Mouse (Mus musculus) kidney, adult 11 months (tissue): ENCODE results near the gene Hemk1.

Source experiments
- DNase-seq: peaks from one replicate; pipeline ENCODE4 v3.0.0; 2022

Gene Hemk1

DNA sequence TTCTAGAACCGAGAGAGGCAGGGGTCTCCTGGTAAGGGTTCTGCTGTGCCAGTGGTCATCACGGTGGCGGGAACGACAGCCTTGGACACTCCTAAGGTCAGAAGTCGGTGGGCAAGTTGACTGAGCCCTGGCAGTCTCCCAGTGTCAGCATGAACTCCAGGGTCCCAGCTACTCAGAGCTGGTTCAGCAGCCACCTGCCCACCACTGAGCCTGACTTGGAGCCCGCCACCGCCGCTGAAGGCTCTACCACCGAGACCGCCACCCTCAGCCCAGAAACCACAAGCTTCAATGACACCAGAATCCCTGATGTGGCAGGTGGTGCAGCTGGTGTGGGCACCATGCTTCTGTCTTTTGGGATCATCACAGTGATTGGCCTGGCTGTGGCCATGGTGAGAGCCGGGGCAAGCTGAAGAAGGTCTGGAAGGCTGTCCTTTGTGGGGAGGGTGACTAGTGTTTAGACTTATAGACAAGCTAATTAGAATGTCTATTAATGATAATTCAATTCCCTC, 4.1 kb upstream of the Hemk1 start:
- no peak for DNase-seq

DNA sequence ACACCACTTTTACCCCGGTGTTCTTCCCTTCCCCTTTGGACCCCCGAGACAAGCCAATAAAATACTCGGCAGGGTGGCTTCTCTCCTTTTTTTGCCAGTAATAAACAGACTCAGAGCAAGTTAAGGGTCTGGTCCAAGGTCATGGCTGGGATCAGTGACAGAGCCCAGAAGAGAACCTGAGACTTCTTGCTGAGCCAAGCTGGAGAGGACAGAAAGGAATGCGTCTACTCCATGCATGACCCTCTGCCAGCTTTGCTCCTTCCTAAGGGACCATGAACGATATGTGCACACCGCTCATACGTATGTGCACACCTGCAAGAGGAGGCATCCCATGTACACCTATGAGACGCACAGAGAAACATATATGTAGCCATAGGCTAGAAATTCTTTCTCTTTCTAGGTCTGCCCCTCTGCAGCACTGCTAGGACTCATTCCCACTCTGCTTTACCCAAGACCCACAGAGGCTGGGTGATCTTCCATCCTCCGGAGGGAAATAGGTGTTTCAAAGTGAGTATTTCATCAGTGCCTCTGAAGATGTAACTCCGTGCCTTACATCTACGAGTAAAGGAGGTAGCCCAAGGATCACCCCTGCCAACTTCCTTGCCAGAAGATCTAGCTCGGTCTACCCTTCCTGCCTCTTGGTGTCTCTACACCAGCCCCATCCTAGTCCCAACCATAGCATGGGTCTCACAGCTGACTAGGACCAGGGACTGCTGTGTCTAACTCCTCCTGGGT, 2.9 kb upstream of the Hemk1 start:
- no peak for DNase-seq

DNA sequence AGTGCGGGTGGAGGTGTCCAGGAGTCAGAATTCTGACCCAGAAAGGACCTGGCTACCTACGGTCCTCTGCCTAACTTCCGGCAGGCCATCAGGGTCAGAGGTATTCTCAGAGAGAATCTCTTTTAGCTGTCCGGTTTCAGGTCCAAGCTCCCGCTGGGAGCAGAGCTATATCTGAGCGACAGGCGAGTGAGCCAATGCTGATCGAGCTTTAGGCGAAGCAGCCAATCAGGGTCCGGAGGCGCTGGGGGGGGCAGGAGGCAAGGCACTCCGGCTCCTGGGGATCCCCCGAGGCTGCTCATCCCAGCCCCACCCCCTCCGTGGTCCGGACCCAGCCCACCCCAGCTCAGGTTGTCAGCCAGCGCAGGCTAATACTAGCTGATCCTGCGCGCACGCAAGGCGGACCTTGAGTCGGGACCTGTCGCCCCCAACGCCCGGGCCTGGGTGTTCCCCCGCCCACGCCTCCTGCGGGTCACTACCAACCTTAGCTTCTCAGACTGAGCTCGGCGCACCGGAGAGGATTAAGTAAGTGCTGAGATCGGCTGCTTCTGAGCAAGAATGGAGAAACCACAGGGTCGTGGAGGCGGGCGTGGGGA, 2.2 kb upstream of the Hemk1 start, which contains the start of gene 6430571L13Rik:
Gene 6430571L13Rik, plus strand, starts transcription at position 336 of the 593 bp plus-strand sequence.
- DNase-seq = peak; percentile 94

DNA sequence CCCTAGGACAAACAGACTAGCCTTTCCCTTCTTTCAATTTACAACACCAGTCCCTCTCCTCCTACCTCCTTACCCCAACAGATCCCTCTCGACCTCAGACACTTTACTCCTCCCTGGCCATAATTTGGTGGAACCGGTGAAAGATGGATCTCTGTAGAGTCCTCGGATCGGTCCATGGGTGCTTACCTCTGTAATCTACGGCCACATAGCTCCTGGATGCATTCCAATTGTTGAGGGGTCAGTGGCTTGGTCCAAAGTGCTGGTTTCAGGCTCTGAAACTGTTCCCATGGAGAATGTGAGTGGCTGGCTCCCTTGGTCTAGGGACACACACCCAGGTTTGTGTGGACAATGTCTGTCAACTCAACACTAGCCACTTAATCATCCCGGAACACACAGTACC, 1.8 kb downstream of the Hemk1 start:
- no peak for DNase-seq

DNA sequence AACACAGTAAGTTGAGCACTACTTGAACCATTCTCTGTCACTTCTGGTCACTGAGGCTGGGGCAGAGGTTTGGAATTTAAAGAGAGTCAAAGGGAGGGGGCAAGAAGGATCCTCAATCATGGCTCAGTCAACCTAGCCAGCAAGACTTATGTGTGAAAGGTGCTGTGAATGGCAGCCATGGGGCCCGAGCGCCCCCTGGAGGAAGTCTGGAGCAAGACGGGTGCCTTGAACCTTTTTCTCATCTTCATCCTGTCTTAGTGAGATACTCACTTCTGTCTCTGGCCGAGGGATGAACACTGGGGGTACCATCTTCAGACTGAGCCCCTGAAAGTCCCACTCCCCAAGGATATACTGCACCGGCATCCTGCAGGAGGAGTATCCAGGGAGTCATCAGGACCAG, 2.2 kb downstream of the Hemk1 start:
- DNase-seq = peak; percentile 72

DNA sequence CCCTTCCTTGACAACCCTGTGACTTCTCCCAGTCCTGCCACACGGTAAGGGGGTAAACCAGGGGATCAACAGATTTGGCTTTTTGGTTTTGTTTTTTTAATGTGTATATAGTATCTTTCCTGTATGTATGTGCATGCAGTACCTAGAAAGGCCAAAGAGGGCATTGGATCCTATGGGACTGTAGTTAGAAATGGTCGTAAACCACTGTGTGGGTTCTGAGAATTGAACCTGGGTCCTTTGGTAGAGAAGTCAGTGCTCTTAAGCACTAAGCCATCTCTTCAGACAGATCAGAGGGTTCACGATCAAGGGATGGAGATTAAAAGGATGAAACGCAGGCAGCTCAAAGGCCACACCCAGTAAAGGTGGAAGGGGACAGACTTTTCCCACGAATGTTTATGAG, 3.1 kb downstream of the Hemk1 start:
- DNase-seq = no peak

DNA sequence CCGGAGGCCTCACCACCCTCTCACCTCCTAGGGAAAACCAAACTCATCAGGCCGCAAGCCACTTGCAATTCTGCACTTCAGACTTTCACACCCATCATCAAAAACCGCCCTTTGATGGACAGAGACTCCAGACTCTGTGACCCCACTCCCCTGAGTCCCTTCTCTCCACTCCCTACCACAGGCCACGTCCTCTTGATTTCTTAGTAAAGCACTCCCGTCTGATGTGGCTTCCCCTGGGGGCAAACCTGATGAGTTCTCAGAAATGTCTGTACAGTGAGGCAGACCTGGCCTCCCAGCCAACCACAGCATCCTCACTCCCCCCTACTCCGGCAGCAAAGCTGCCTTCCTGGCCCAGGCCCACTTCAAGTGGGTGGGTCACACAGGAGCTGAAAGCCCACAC, 3.8 kb downstream of the Hemk1 start:
- DNase-seq = no peak

DNA sequence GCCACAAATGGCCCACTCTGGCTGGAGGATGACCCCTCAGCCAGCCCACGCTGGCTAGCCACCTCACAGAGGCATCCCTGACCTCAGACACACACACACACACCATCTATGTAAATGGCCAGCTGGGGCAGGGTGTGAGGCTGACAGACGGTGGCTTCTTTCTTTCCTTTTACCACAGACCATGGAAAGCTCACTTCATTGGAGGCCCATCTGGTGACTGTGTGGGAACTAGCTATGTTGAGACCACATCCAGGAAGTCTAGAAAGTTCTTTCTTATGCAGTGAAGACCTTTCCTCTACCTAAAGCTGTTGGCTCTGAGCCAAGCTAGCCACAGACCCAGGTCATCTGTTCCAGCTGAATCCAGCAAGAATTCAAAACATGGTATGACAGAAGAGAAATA, 4.5 kb downstream of the Hemk1 start:
- DNase-seq = no peak

DNA sequence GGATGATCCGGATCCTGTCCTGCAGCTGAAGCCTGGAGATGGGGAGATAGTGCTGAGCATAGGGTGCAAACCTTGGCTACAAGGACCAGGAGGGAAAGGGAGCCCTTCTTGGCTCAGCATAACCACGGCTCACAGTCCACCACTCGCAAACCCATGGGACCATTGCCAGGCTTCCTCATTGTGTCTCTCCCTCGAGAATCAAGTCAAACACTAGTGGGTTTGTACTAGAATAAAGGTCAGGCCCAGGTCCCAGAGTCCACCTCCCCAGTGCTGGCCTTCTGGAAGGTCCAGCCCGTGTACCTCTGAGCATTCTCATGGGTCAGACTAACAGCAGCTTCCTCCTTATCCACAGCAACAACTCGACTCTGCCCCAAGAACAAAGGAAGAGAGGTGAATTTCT, 7.4 kb downstream of the Hemk1 start:
- peak; percentile 58 for DNase-seq

DNA sequence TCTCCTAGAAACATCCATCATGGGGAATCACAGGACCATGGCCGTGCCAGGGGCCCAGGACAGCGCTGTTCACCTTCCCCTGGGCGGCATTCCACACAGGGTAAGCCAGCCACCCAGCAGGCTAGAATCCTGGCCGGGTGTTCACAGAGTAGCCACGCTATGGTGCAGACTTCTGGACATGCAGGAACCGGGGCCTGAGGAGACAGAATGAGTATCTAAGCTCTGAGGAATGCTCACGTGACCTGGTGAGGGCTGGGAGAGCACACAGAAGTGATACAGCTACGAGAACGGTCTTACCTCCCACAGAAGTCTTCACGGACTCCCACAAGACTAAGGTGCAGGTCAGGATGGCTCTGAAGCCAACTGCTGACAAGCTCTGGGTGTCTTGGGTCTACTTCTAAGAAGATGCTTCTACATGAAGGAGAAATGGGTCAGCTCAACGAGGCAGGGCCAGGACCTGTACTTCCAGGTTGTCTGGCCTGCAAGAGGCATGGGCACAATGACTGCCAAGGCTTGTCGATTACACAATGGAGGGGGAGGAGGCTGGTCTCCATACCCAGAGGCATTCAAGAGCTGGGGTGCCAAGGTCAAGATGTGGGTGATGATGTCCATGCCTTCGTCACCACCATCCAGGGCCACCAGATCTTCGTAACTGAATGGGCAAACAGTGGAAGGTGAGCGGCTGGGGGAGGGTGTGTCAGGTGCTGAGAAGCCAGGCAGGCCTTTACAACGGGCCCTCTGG, 10.1 kb downstream of the Hemk1 start:
- no peak for DNase-seq

DNA sequence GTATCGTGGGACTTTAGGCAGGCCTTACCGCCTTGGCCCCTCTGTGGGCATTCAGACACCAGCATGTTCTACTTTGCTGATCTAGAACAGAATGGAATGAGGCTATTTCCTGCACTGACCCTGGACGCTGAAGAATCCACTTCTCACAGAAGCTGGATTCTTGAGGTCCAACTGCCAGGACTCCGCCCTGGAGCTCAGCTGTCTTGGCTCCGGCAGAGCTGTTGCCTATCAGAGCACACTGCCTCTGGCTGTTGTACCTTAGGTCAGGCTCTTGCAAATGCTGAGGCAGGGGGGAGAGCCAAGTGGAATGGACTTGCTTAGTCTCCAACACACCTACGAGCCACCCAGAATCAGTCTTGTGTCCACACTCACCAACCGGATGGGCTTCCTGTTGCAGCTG, 12.2 kb downstream of the Hemk1 start:
- DNase-seq = peak; percentile 69

DNA sequence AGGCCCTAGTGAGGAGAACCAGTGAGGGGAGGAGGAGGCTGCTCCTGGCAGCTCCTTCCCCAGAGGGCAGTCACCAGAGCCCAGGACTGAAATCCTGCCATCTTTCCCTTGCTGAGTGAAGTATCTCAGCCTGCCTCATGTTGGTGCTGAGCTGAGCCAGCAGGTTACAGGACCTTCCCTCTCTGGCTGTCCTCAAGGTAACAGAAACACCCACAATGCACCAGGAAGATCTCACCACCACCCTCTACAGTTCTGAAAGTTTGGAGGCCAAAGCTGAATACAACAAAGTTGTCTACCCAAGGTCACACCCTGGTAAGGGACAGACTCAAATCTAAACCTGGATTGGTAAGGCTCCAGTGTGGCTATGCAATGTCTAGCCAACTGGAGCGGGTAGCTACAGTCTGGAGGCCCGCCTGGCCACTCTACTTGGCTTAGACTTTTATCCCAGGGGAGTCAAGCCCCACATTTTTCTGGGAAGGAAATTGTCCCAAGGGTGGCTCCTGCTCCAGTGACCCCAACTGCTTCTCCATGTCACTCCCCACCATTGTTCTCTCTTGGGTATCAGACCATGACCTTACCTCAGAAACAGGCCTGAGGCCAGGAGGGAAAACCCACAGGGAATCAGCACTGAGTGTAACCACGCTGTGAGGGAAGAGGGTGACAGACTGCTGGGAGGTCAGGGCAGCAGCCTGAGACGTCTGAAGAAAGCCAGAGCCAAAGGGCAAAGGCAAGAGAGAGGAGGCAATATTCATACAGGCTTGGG, 13.2 kb downstream of the Hemk1 start:
- peak; percentile 70 for DNase-seq

DNA sequence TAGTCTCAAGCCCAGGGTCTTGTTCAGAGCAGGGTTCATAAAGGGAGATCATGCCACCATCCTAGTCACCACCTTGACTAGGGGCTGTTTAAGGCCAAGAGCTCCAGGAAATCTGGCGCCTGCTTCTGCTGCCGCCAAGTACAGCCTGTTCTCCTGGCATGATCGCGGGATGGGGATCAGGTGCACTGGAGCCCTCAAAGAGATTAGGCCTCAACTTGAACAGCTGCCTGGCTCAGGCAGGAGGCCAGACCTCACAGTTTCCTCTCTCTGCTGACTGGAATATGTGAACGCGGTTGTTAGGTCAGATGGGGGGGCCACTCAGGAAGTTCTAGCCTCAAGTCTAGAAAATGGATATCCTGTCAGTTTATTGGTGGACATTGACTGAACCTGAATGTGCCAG, 14.6 kb downstream of the Hemk1 start:
- DNase-seq = peak; percentile 66

DNA sequence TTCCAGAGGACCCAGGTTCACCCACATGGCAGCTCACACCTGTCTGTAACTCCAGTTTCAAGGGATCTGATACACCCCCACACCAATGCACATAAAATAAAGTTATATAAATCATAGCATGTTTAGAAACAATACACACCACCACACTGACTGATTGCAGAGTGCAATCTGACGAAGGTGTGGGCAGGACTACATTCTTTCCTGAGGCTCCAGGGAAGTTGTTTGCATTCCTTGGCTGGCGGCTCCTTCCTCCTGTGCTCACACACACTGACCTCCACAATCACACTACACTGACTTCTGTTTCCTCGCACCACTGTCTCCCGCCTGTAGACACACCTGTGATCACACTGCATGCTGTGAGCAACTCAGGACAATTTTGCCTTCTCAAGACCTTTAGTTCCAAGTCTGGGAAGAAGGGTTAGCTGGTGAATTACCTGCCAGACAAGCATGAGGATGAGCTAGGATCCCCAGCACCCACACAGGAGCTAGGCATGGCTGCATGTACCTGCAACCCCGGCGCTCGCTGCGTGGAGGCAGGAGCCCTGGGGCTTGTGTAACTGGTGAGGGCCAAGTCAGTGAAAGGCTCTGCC, 15.6 kb downstream of the Hemk1 start:
- DNase-seq = no peak

DNA sequence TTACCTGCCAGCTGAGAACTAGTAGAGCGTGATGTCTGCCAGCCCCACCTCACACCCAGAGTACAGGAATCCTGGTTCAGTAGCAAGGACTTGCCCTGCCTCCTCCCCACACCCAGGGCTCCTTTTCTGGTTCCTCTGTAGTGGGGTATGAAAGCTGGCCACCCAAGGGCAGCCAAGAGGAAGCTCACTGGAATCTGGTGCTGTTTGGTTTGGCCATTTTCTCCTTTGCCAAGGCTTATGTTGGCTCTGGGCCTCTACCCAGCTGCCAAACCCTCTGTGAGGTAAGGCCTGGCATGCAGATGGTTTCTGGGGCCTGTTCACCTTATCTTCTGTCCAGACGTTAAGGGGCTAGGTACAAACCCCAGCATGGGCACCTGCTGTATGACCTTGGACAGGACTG, 22.4 kb downstream of the Hemk1 start:
- DNase-seq = peak; percentile 86

DNA sequence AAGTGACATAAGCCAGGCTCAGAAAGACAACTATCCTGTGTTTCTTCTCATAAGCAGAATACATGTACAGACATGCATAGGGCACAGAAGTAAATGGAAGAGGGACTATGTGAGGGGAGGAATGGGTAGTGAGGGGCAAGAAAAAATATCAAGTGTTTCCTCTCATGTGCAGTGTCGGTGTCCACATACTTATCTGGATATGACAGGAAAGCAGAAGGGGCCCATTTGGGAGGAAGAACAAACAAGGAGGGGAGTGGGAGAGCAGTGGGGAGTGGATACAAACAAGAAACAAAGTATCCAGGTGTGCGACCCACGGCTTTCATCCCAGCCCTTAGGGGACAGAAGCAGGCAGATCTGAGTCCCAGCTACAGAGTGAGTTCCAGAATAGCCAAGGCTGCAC, 24.2 kb downstream of the Hemk1 start:
- no peak for DNase-seq

DNA sequence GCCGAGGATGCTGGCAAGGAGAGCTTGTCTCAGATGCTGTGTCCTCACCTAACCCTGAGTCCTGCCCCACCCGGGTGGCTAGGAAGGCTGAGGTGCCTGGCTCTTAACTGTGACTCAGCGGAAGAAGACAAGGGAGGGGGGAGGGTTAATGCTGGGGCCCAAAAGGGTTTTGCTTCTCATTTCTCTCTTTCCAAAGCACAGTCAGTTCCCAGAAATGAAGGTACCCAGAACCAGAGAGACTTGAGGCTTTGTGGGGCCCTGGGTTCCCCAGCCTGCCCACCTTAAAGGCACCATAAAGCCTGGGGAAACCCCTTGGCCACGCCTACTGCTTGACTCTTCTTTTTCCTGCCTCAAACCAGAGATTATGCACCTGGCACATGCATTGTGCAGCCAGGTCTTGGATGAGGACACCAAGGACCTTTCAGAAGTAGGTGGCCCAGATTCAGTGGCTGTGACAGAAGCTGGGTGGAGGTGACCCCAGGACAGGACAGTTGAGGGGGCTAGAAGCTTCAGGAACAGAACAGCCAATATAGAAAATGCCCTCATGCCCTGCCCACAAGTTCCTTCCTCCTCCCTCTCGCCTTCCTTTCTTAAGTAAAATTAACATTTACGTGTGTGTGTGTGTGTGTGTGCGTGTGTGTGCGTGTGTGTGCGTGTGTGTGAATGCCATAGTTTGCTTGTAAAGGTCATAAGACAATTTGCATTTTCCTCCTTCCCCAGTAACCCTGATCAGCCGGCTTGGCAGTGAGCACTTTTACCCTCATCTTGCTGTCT, 25.2 kb downstream of the Hemk1 start:
- DNase-seq = no peak

DNA sequence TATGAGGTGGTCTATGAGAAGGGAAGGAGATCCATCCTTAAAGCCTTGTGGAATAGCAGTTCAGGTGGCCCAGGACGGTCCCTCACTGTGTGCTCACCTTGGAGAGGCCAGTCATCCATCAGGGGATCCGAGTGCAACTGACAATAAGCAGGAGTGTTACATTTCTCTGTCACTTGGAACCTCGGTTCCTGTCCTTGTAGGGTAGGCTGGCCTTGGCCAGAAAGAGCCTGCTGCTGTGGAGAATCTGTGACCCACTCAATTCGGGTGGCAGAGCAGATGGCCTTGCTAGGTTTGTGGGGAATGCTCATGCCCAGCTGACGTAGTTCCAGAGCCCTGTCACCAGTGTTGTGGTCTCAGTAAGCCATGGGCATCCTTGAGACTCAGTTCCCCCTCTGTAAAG, 28.6 kb downstream of the Hemk1 start:
- DNase-seq = no peak

DNA sequence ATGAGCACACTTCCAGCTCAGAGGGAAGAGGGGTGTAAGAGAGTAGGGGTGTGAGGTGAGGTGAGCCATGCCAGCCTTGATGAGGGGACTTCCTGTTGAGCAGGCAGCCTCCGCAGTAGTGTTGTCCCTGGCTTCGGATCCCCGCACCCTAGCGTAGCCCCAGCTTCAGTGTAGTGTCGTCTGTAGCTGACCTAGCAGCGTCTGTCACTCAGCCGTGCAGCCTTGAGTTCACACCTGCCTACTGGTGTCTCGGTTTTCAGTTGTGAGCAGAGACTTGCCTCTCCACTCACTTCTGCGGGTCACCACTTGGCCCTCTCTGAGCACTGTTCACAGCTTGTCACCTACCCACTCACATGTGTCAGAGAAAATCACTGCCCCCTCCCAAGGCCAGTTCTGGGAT, 29.0 kb downstream of the Hemk1 start:
- no peak for DNase-seq

DNA sequence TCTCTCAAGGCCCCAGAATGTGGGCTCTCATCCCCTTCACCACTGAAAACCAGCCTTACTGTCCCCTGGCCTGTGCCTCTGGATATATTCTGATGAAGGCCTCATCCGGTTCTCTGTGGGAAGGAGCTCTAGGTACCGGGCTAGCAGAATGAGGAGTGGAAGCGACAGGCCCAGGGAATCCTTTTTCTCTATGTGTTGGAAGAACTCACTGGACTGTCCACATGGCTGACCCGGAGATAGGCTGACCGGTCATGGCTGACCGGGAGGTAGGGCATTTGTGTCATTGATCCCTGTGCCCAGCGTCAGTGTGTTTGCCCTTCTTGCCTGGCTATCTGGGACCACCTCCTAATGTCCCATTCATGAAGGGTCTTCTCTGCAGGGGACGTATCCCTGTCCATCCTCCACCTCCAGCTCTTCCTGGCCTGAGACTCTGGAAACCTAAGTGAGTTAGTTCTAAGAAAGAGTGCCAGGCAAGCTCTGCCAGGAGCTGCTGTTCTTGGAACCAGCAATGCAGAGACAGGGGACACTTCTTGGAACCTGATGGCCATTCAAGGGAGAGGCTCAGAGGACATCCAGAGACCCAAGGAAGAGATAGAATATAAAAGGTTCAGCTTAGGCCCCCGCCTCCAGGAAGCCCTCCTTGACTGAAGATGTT, 29.7 kb downstream of the Hemk1 start:
- DNase-seq = peak; percentile 62

DNA sequence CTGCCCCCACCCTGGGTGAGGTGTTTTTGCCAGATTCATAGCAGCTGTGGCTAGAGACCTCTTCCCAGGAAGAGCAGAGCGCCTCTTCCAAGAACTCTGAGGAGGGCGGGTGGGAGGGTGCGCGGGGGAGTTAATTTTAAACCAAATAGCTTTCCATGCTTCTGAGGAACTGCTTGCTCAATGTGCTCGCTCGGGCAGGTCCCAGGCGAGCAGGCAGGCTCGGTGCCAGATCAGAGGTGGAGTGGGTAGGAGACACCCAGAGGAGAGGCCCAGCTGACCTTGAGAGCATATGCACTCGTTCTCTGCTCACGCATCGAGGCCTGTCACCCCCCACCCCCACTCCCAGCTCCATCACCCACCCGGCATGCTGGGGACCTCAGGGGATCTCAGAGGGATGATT, 30.3 kb downstream of the Hemk1 start:
- peak; percentile 97 for DNase-seq
